Mouse (Mus musculus): ENCODE data around the gene Nr0b2. TPM values are rescaled to one million over a fixed set of nuclear protein-coding genes. Genes with fewer than 3 reads are reported as not detected.

Nr0b2 gene
- polyA plus RNA-seq, 1 experiment = 4.0 TPM

DNA sequence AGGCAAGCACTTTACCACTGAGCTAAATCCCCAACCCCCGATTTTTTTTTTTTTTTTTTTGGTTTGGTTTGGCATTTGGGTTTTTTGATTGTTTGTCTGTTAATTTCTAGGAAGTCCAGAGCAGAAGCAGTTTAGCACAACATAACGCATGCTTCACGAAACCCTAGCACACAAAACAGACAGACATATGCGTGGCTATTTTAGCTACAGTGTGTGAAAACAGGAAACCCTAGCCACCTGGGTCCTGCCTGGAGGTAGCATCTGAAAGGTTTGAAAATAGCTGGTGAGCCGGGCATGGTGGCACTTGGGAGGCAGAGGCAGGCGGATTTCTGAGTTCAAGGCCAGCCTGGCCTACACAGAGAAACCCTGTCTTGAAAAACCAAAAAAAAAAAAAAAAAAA is 42.9 kb downstream of the Nr0b2 start:
- H3K27me3 ChIP-seq (ENCODE audit: control insufficient read depth, insufficient read depth, low read length) = no peaks in the 10 kb centered on the region
- no peak overlapping the region for H3K4me3 ChIP-seq (ENCODE audit: extremely low read depth, insufficient read depth, insufficient read length)
- no peak for DNase-seq (ENCODE audit: low read depth in 1 of 2, low spot score in 2 of 2)
- WGBS = 28% methylated on average over 6 of the region's 6 CpGs
- peaks cover 11% of the 10 kb centered on the region; the same call in 1 of the 2 replicates for H3K4me1 ChIP-seq (ENCODE audit: control insufficient read depth, insufficient read depth, insufficient read length)
- H3K27ac ChIP-seq (ENCODE audit: insufficient read depth, low read length) = peak overlapping the region; percentile 44; the same call in 1 of the 2 replicates
- H3K36me3 ChIP-seq (ENCODE audit: control insufficient read depth, insufficient read depth, low read length) = peaks cover 7% of the 10 kb centered on the region
- TF ChIP-seq POLR2A (IDR thresholded peaks at IDR 0.05; ENCODE audit: low read depth, low read length) (no peak), CTCF (IDR thresholded peaks at IDR 0.05; ENCODE audit: extremely low read depth, insufficient read depth, insufficient read length, insufficient replicate concordance) (no peak)

DNA sequence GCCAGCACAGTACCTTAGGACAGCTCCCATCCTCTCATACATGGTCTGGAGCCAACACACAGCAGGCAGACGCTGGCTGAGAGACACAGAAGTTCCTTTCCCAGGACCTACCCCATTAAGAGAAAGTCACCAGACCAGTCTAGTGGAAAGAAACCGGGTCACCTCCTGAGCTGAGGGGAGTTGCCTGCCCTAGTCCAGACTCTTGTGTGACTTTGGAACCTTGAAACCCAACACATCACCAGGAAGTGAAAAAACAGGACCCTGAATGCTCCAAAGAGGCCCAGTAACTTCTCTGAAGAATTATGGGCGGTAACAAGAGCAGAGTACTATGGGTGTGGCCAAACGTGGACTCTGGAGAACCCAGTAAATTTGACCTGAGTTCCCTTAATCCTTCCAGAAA is 45.4 kb downstream of the Nr0b2 start:
- peaks cover 2% of the 10 kb centered on the region for H3K36me3 ChIP-seq (ENCODE audit: control insufficient read depth, insufficient read depth, low read length)
- no peak for TF ChIP-seq POLR2A (IDR thresholded peaks at IDR 0.05; ENCODE audit: low read depth, low read length)
- TF ChIP-seq CTCF (IDR thresholded peaks at IDR 0.05; ENCODE audit: extremely low read depth, insufficient read depth, insufficient read length, insufficient replicate concordance) = no peak
- no peak overlapping the region for H3K4me3 ChIP-seq (ENCODE audit: extremely low read depth, insufficient read depth, insufficient read length)
- peak overlapping the region; percentile 11; the same call in 1 of the 2 replicates for H3K27ac ChIP-seq (ENCODE audit: insufficient read depth, low read length)
- no peaks in the 10 kb centered on the region for H3K27me3 ChIP-seq (ENCODE audit: control insufficient read depth, insufficient read depth, low read length)
- DNase-seq (ENCODE audit: low read depth in 1 of 2, low spot score in 2 of 2) = no peak
- H3K4me1 ChIP-seq (ENCODE audit: control insufficient read depth, insufficient read depth, insufficient read length) = peaks cover 14% of the 10 kb centered on the region; the same call in 1 of the 2 replicates
- 44% methylated on average over 4 of the region's 4 CpGs for WGBS

- 27% methylated on average over 7 of the region's 7 CpGs for WGBS
- no peak for DNase-seq (ENCODE audit: low read depth in 1 of 2, low spot score in 2 of 2)
- H3K4me1 ChIP-seq (ENCODE audit: control insufficient read depth, insufficient read depth, insufficient read length) = peaks cover 14% of the 10 kb centered on the region; the same call in 1 of the 2 replicates
- H3K36me3 ChIP-seq (ENCODE audit: control insufficient read depth, insufficient read depth, low read length) = peaks cover 7% of the 10 kb centered on the region
- H3K27me3 ChIP-seq (ENCODE audit: control insufficient read depth, insufficient read depth, low read length) = no peaks in the 10 kb centered on the region
- no peak for TF ChIP-seq CTCF (IDR thresholded peaks at IDR 0.05; ENCODE audit: extremely low read depth, insufficient read depth, insufficient read length, insufficient replicate concordance)
- no peak for TF ChIP-seq POLR2A (IDR thresholded peaks at IDR 0.05; ENCODE audit: low read depth, low read length)
- H3K4me3 ChIP-seq (ENCODE audit: extremely low read depth, insufficient read depth, insufficient read length) = peak overlapping the region; percentile 67
- peak overlapping the region; percentile 62 for H3K27ac ChIP-seq (ENCODE audit: insufficient read depth, low read length)
Measured at GRCm38 (mm10) chr4:133599116-133599515, 45.9 kb downstream of the Nr0b2 start.

GRCm38 (mm10) chr4:133599571-133600073 is 46.4 kb downstream of the Nr0b2 start:
- under 1% methylated on average over 47 of the region's 50 CpGs for WGBS
- peak overlapping the region; percentile 62 for H3K27ac ChIP-seq (ENCODE audit: insufficient read depth, low read length)
- H3K27me3 ChIP-seq (ENCODE audit: control insufficient read depth, insufficient read depth, low read length) = no peaks in the 10 kb centered on the region
- peaks cover 14% of the 10 kb centered on the region; the same call in 1 of the 2 replicates for H3K4me1 ChIP-seq (ENCODE audit: control insufficient read depth, insufficient read depth, insufficient read length)
- peak; percentile 22 for TF ChIP-seq POLR2A (IDR thresholded peaks at IDR 0.05; ENCODE audit: low read depth, low read length)
- no peak for TF ChIP-seq CTCF (IDR thresholded peaks at IDR 0.05; ENCODE audit: extremely low read depth, insufficient read depth, insufficient read length, insufficient replicate concordance)
- peak; percentile 61 to 92 for DNase-seq (ENCODE audit: low read depth in 1 of 2, low spot score in 2 of 2)
- H3K4me3 ChIP-seq (ENCODE audit: extremely low read depth, insufficient read depth, insufficient read length) = peak overlapping the region; percentile 67
- H3K36me3 ChIP-seq (ENCODE audit: control insufficient read depth, insufficient read depth, low read length) = peaks cover 8% of the 10 kb centered on the region

DNA sequence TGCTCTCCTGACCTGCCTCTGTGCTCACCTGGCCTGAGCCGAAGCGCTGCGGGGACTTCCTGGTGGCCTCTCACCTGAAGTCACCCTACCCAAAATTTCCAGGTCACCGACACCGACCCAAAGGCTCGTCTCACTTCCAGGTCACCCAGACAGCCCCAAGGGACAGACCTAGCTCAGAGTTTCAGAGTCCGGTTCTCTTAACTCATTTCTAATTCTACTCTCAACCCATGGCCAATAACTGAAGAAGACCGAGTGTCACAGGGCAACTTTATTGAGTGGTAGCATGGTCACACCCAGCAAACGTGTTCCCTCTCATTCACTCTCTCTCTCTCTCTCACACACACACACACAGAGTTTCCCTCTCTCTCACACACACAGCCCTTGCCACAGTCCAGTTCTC is 47.1 kb downstream of the Nr0b2 start:
- peak overlapping the region; percentile 67; the same call in 1 of the 2 replicates for H3K4me3 ChIP-seq (ENCODE audit: extremely low read depth, insufficient read depth, insufficient read length)
- 15% methylated on average over 9 of the region's 9 CpGs for whole genome bisulfite sequencing
- H3K27ac ChIP-seq (ENCODE audit: insufficient read depth, low read length) = peak overlapping the region; percentile 6; the same call in 1 of the 2 replicates
- no peaks in the 10 kb centered on the region for H3K27me3 ChIP-seq (ENCODE audit: control insufficient read depth, insufficient read depth, low read length)
- peaks cover 14% of the 10 kb centered on the region; the same call in 1 of the 2 replicates for H3K4me1 ChIP-seq (ENCODE audit: control insufficient read depth, insufficient read depth, insufficient read length)
- TF ChIP-seq POLR2A (IDR thresholded peaks at IDR 0.05; ENCODE audit: low read depth, low read length) (no peak), CTCF (IDR thresholded peaks at IDR 0.05; ENCODE audit: extremely low read depth, insufficient read depth, insufficient read length, insufficient replicate concordance) (no peak)
- peaks cover 12% of the 10 kb centered on the region for H3K36me3 ChIP-seq (ENCODE audit: control insufficient read depth, insufficient read depth, low read length)
- no peak for DNase-seq (ENCODE audit: low read depth in 1 of 2, low spot score in 2 of 2)

DNA sequence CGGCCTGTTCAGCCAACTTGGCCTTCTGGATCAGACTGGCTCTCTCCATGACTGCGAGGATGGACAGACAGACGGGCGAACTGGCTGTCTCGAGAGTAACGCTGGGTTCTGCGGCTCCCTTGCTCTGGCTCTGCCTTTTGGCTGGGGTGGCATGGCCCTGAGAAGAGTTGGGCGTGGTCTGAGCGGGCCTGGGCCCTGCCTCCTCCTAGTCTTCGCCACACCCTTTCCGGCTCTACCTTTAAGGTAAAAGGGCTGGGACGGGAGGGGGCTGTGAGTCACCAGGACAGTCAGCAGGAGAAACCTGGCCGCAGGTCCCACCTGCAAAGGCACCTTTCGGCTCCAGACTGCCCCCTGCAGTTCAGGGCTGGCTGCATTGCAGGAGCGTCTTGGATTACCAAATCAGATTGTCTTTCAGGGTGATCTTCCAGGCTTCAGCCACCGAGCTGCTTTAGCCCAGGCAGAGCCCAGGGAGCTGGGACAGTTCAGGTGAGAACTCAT is 48.6 kb downstream of the Nr0b2 start, which contains the start of gene Sfn:
TSS of gene Sfn (minus strand) at position 448 of the 498 bp plus-strand sequence.
- peak in 1 of 2 experiments; percentile 72 for DNase-seq (ENCODE audit: low read depth in 1 of 2, low spot score in 2 of 2)
- H3K4me3 ChIP-seq (ENCODE audit: extremely low read depth, insufficient read depth, insufficient read length) = peak within 1 kb of the TSS; percentile 43; the same call in 1 of the 2 replicates
- H3K27me3 ChIP-seq (ENCODE audit: control insufficient read depth, insufficient read depth, low read length) = no peaks in the 10 kb centered on the region
- TF ChIP-seq POLR2A (IDR thresholded peaks at IDR 0.05; ENCODE audit: low read depth, low read length) (no peak), CTCF (IDR thresholded peaks at IDR 0.05; ENCODE audit: extremely low read depth, insufficient read depth, insufficient read length, insufficient replicate concordance) (peak; percentile 66; the same call in 1 of the 2 replicates)
- peaks cover 23% of the 10 kb centered on the region for H3K36me3 ChIP-seq (ENCODE audit: control insufficient read depth, insufficient read depth, low read length)
- 11% methylated on average over 16 of the region's 16 CpGs for WGBS
- peak within 1 kb of the TSS; percentile 37; the same call in 1 of the 2 replicates for H3K27ac ChIP-seq (ENCODE audit: insufficient read depth, low read length)
- peaks cover 11% of the 10 kb centered on the region; the same call in 1 of the 2 replicates for H3K4me1 ChIP-seq (ENCODE audit: control insufficient read depth, insufficient read depth, insufficient read length)

GRCm38 (mm10) chr4:133603056-133603455 is 49.9 kb downstream of the Nr0b2 start:
- Histone ChIP-seq H3K4me3 (ENCODE audit: extremely low read depth, insufficient read depth, insufficient read length) (no peak overlapping the region), H3K27me3 (ENCODE audit: control insufficient read depth, insufficient read depth, low read length) (no peaks in the 10 kb centered on the region), H3K27ac (ENCODE audit: insufficient read depth, low read length) (no peak overlapping the region), H3K36me3 (ENCODE audit: control insufficient read depth, insufficient read depth, low read length) (peaks cover 33% of the 10 kb centered on the region), H3K4me1 (ENCODE audit: control insufficient read depth, insufficient read depth, insufficient read length) (peaks cover 11% of the 10 kb centered on the region; the same call in 1 of the 2 replicates)
- no peak for DNase-seq (ENCODE audit: low read depth in 1 of 2, low spot score in 2 of 2)
- WGBS = 92% methylated on average over 5 of the region's 5 CpGs
- no peak for TF ChIP-seq POLR2A (IDR thresholded peaks at IDR 0.05; ENCODE audit: low read depth, low read length)
- TF ChIP-seq CTCF (IDR thresholded peaks at IDR 0.05; ENCODE audit: extremely low read depth, insufficient read depth, insufficient read length, insufficient replicate concordance) = no peak

Data from spleen, adult 2 months (tissue).